Mouse (Mus musculus): ENCODE results near the gene Gm6871. TPM values are rescaled to one million over a fixed set of nuclear protein-coding genes. Genes with fewer than 3 reads are reported as not detected.
"Not testable (repeated sequence)": the region's sequence is repeated elsewhere in the genome, so short reads cannot be mapped to it uniquely, and the experiment has no call there.

The Gm6871 gene
- polyA plus RNA-seq, 1 experiment from 2014 or later = not detected

GRCm38 (mm10) chr7:41512207-41512606, 61.3 kb downstream of the Gm6871 start:
- Histone ChIP-seq H3K27ac (replicated peaks) (no peak overlapping the region), H3K9ac (no peak overlapping the region), H3K4me3 (replicated peaks) (no peak overlapping the region), H3K4me2 (replicated peaks) (no peak overlapping the region), H3K36me3 (no peaks in the 10 kb centered on the region), H3K9me3 (replicated peaks) (0 out of 2 replicates have a peak, but pooled peaks cover 3% of the 10 kb centered on the region), H3K4me1 (no peaks in the 10 kb centered on the region), H3K27me3 (no peaks in the 10 kb centered on the region)
- 9% methylated on average over 1 of the region's 1 CpGs for WGBS
- ATAC-seq (ENCODE audit: insufficient number of reproducible peaks, low FRiP score, low TSS enrichment, low read depth) = no peak

- Histone ChIP-seq H3K27ac (replicated peaks) (no peak overlapping the region), H3K27me3 (no peaks in the 10 kb centered on the region), H3K4me1 (no peaks in the 10 kb centered on the region), H3K36me3 (no peaks in the 10 kb centered on the region), H3K9me3 (replicated peaks) (0 out of 2 replicates have a peak, but pooled peaks cover 4% of the 10 kb centered on the region), H3K4me2 (replicated peaks) (no peak overlapping the region), H3K9ac (no peak overlapping the region), H3K4me3 (replicated peaks) (no peak overlapping the region)
- WGBS = 52% methylated on average over 1 of the region's 1 CpGs
- ATAC-seq (ENCODE audit: insufficient number of reproducible peaks, low FRiP score, low TSS enrichment, low read depth) = no peak
Observed at GRCm38 (mm10) chr7:41502402-41502801, 71.1 kb downstream of the Gm6871 start.

GRCm38 (mm10) chr7:41500151-41500934, 73.1 kb downstream of the Gm6871 start:
- ATAC-seq (ENCODE audit: insufficient number of reproducible peaks, low FRiP score, low TSS enrichment, low read depth) = no peak
- Histone ChIP-seq H3K9ac (no peak overlapping the region), H3K36me3 (no peaks in the 10 kb centered on the region), H3K4me3 (replicated peaks) (peak overlapping the region; percentile 74), H3K4me2 (replicated peaks) (peak overlapping the region; percentile 64), H3K9me3 (replicated peaks) (no peaks in the 10 kb centered on the region), H3K27me3 (no peaks in the 10 kb centered on the region), H3K27ac (replicated peaks) (no peak overlapping the region), H3K4me1 (no peaks in the 10 kb centered on the region)
- whole genome bisulfite sequencing = 18% methylated on average over 22 of the region's 22 CpGs

- Histone ChIP-seq H3K9ac (peak within 1 kb of the TSS; percentile 44; the same call in 1 of the 2 replicates), H3K36me3 (peaks cover 8% of the 10 kb centered on the region), H3K27ac (replicated peaks) (peak within 1 kb of the TSS; percentile 84), H3K4me3 (replicated peaks) (peak within 1 kb of the TSS; percentile 74), H3K4me1 (no peaks in the 10 kb centered on the region), H3K27me3 (no peaks in the 10 kb centered on the region), H3K4me2 (replicated peaks) (peak within 1 kb of the TSS; percentile 64), H3K9me3 (replicated peaks) (no peaks in the 10 kb centered on the region)
- peak; percentile 96 for ATAC-seq (ENCODE audit: insufficient number of reproducible peaks, low FRiP score, low TSS enrichment, low read depth)
- WGBS = 0% methylated on average over 18 of the region's 18 CpGs
Observed at GRCm38 (mm10) chr7:41499389-41500049, 73.9 kb downstream of the Gm6871 start, which contains the start of the genes Gm20449 and AW146154. TSS of gene Gm20449 (minus strand) at chr7:41499417. TSS of gene AW146154 (minus strand) at chr7:41499890.

GRCm38 (mm10) chr7:41499018-41499388, 74.5 kb downstream of the Gm6871 start:
- peaks cover 11% of the 10 kb centered on the region for H3K36me3 ChIP-seq
- peak overlapping the region; percentile 64 for H3K4me2 ChIP-seq (replicated peaks)
- not testable (repeated sequence) for H3K9me3 ChIP-seq (replicated peaks); H3K4me1 ChIP-seq; H3K27me3 ChIP-seq
- ATAC-seq (ENCODE audit: insufficient number of reproducible peaks, low FRiP score, low TSS enrichment, low read depth) = peak; percentile 58
- H3K9ac ChIP-seq = peak overlapping the region; percentile 44; the same call in 1 of the 2 replicates
- peak overlapping the region; percentile 74 for H3K4me3 ChIP-seq (replicated peaks)
- 0% methylated on average over 6 of the region's 6 CpGs for WGBS
- H3K27ac ChIP-seq (replicated peaks) = peak overlapping the region; percentile 84

GRCm38 (mm10) chr7:41498464-41498863, 75.0 kb downstream of the Gm6871 start:
- H3K27me3 ChIP-seq; H3K9me3 ChIP-seq (replicated peaks); H3K9ac ChIP-seq; ATAC-seq (ENCODE audit: insufficient number of reproducible peaks, low FRiP score, low TSS enrichment, low read depth); H3K4me1 ChIP-seq; H3K27ac ChIP-seq (replicated peaks): not testable (repeated sequence)
- peak overlapping the region; percentile 74 for H3K4me3 ChIP-seq (replicated peaks)
- 74% methylated on average over 4 of the region's 4 CpGs for WGBS
- H3K36me3 ChIP-seq = peaks cover 11% of the 10 kb centered on the region
- peak overlapping the region; percentile 64 for H3K4me2 ChIP-seq (replicated peaks)

GRCm38 (mm10) chr7:41497871-41498270, 75.6 kb downstream of the Gm6871 start:
- H3K36me3 ChIP-seq = peaks cover 11% of the 10 kb centered on the region
- ATAC-seq (ENCODE audit: insufficient number of reproducible peaks, low FRiP score, low TSS enrichment, low read depth) = no peak
- WGBS = 95% methylated on average over 2 of the region's 2 CpGs

More at GRCm38 (mm10) chr7:41497871-41498270, 75.6 kb downstream of the Gm6871 start:
- Histone ChIP-seq H3K9ac (no peak overlapping the region), H3K27ac (replicated peaks) (no peak overlapping the region), H3K4me2 (replicated peaks) (no peak overlapping the region), H3K27me3 (no peaks in the 10 kb centered on the region), H3K9me3 (replicated peaks) (no peaks in the 10 kb centered on the region), H3K4me1 (no peaks in the 10 kb centered on the region), H3K4me3 (replicated peaks) (no peak overlapping the region)

Other genes starting within 250 kb of the Gm6871 start
- gene AI987944, start 180.3 kb downstream of the Gm6871 start, polyA plus RNA-seq (2015; fragmentation: Nextera tagmentation; extraction: Ambion mirVana) = 11.2 and 13.3 TPM in 2 replicates
- 0.16 and 0.20 TPM in 2 replicates for gene Vmn2r57, start 125.0 kb downstream of the Gm6871 start, polyA plus RNA-seq (2015; fragmentation: Nextera tagmentation; extraction: Ambion mirVana)
- gene Gm20449, start 74.2 kb downstream of the Gm6871 start, polyA plus RNA-seq (2015; fragmentation: Nextera tagmentation; extraction: Ambion mirVana) = 0.11 and 0.32 TPM in 2 replicates
- gene AW146154, start 73.8 kb downstream of the Gm6871 start, polyA plus RNA-seq (2015; fragmentation: Nextera tagmentation; extraction: Ambion mirVana) = 10.4 and 11.1 TPM in 2 replicates
- 10.2 and 11.2 TPM in 2 replicates for gene 2610021A01Rik, start 25.6 kb upstream of the Gm6871 start, polyA plus RNA-seq (2015; fragmentation: Nextera tagmentation; extraction: Ambion mirVana)
- 10.4 and 10.8 TPM in 2 replicates for gene Zfp788, start 59.5 kb upstream of the Gm6871 start, polyA plus RNA-seq (2015; fragmentation: Nextera tagmentation; extraction: Ambion mirVana)

Data from embryonic facial prominence, embryonic 15.5 days (tissue).